Mouse (Mus musculus) lung, embryonic 14.5 days (tissue): ENCODE results near the gene Etv6. TPM values are rescaled to one million over a fixed set of nuclear protein-coding genes. Genes with fewer than 3 reads are reported as not detected.

ENCODE experiments used
- ATAC-seq: fragments of 200-750 bp; cut with Nextera tagmentation; 2 replicates; pipeline ENCODE4 v1.8.0; 2017; ENCODE audit warnings: mild to moderate bottlenecking, moderate TSS enrichment, moderate library complexity; ENCODE audit not compliant: insufficient read depth
- DNase-seq: peaks from one replicate; pipeline ENCODE4 v3.0.0-alpha.2; 2015
- H3K27ac ChIP-seq: fragments of 300-500 bp; sonication (generic); 2 replicates; pipeline ENCODE4 v1.5.1; 2014; ENCODE audit warnings: low read depth, mild to moderate bottlenecking, moderate library complexity
- H3K27me3 ChIP-seq: fragments of 300-500 bp; sonication (generic); 2 replicates; pipeline ENCODE4 v1.6.1; 2014; ENCODE audit warnings: low read length, control low read depth; ENCODE audit not compliant: insufficient read depth
- H3K36me3 ChIP-seq: fragments of 300-500 bp; sonication (generic); 2 replicates; pipeline ENCODE4 v1.6.1; 2014; ENCODE audit warnings: control low read depth; ENCODE audit not compliant: insufficient read depth
- H3K4me1 ChIP-seq: fragments of 300-500 bp; sonication (generic); 2 replicates; pipeline ENCODE4 v1.6.1; 2014; ENCODE audit warnings: antibody characterized with exemption, control low read depth; ENCODE audit not compliant: insufficient read depth
- H3K4me2 ChIP-seq: fragments of 300-500 bp; sonication (generic); 2 replicates; pipeline ENCODE4 v1.6.1; 2014; ENCODE audit warnings: mild to moderate bottlenecking
- H3K4me3 ChIP-seq: fragments of 300-500 bp; sonication (generic); 2 replicates; pipeline ENCODE4 v1.5.1; 2014; ENCODE audit warnings: low read depth, low read length
- H3K9ac ChIP-seq: fragments of 300-500 bp; sonication (generic); 2 replicates; pipeline ENCODE4 v1.6.1; 2014
- H3K9me3 ChIP-seq: fragments of 300-500 bp; sonication (generic); 2 replicates; pipeline ENCODE4 v1.6.1; 2016; ENCODE audit warnings: low read depth, low read length, control low read depth
- CTCF ChIP-seq: IDR thresholded peaks from 2 replicates; pipeline ENCODE4 v1.5.1; 2016; ENCODE audit warnings: antibody characterized with exemption, low read depth
- WGBS: fragments of 180-500 bp; shearing (Covaris S2); extraction: QIAGEN DNeasy Blood & Tissue Kit; methylation state at CpG from one replicate; pipeline ENCODE4 v1.1.7; 2014; 5-methylcytosine and 5-hydroxymethylcytosine counted together
- polyA plus RNA-seq: library from polyadenylated mRNA; unstranded; fragments of >200 nt; fragmentation: Nextera tagmentation; extraction: Ambion mirVana; gene quantifications from 2 replicates; pipeline ENCODE4 v1.2.1, GENCODE M21; 2014

The Etv6 gene
- polyA plus RNA-seq, 1 experiment from 2014 or later: 21.4 TPM

DNA sequence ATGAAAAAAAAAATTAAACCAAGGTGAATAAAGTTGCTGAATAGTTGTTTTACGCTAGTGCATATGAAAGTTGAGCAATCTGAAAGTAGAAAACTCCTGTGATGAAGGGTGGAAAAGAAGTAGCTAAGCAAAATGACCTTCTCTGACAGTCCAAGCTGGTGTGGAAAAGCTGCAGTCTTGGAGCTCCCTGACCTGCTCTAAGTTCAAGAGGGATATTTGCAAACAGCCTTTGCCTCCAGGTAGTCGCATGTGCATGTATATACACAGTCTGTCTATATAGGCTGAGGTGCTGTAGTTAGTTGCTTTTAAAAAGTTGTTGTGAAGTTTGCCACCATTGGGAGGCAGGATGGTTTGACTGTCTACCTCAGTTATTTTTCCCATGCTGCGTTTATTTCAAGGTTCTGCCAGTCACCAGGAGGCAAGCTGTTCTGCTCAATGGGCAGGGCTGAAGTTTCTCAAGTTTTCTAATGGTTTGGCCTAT is 1.5 kb downstream of the Etv6 start:
- Histone ChIP-seq H3K4me3 (peak overlapping the region; percentile 58), H3K27me3 (no peaks in the 10 kb centered on the region), H3K27ac (no peak overlapping the region), H3K4me2 (peak overlapping the region; percentile 79), H3K9ac (peak overlapping the region; percentile 97), H3K36me3 (no peaks in the 10 kb centered on the region), H3K9me3 (no peaks in the 10 kb centered on the region), H3K4me1 (peaks cover 37% of the 10 kb centered on the region)
- TF ChIP-seq CTCF: no peak
- ATAC-seq: no peak
- 5% methylated on average over 3 of the region's 3 CpGs for WGBS
- peak; percentile 30 for DNase-seq

DNA sequence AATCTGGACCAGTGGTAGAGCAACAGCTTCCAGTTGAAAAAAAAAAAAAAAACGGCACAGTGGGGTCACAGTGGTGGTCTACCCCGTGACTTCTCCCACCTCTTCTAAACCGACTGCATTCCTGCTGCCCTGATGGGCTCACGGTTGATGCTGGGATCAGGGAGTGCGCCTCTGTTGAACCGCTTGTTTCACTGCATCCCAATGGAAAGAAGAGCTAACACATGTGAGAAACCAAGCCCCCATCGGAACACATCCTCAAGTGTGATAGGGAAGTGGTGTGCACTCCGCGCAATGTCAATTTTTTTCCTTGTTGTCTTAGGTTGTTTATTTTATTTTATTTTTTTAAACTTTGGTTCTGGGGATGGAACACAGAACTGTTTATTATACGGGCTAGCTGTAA is 2.5 kb downstream of the Etv6 start:
- no peak overlapping the region for H3K27ac ChIP-seq
- no peaks in the 10 kb centered on the region for H3K36me3 ChIP-seq
- H3K4me1 ChIP-seq: peaks cover 34% of the 10 kb centered on the region
- TF ChIP-seq CTCF: peak; percentile 21
- WGBS: 20% methylated on average over 10 of the region's 10 CpGs
- peak overlapping the region; percentile 79 for H3K4me2 ChIP-seq
- DNase-seq: peak; percentile 45
- no peaks in the 10 kb centered on the region for H3K9me3 ChIP-seq
- H3K9ac ChIP-seq: peak overlapping the region; percentile 27; the same call in 1 of the 2 replicates
- no peak for ATAC-seq
- no peaks in the 10 kb centered on the region for H3K27me3 ChIP-seq
- H3K4me3 ChIP-seq: peak overlapping the region; percentile 58

DNA sequence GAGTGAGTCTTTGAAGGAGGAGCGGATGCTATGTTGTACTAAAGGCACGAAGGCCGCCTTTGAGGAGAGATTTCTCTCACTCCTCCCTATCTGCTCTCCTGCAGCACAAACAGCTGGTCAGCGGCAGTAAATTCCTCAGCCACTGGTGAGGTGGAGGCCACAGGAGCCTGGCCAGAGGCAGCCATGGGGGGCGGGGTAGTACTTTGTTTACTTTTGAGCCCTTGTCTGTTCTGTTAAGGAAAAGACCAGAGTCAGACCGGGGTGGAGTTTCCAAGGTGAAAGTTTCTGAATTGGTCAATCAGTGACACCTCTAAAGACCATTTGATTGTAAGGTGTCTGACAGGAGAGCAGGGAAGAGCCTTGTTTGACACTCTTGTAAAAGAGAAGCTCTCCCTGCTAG is 3.4 kb downstream of the Etv6 start:
- H3K9ac ChIP-seq: peak overlapping the region; percentile 24; the same call in 1 of the 2 replicates
- H3K4me1 ChIP-seq: peaks cover 35% of the 10 kb centered on the region
- no peak for ATAC-seq
- H3K27ac ChIP-seq: no peak overlapping the region
- TF ChIP-seq CTCF: no peak
- peak overlapping the region; percentile 79 for H3K4me2 ChIP-seq
- peak overlapping the region; percentile 58; the same call in 1 of the 2 replicates for H3K4me3 ChIP-seq
- H3K27me3 ChIP-seq: no peaks in the 10 kb centered on the region
- 13% methylated on average over 6 of the region's 6 CpGs for WGBS
- DNase-seq: peak; percentile 55
- H3K9me3 ChIP-seq: no peaks in the 10 kb centered on the region
- H3K36me3 ChIP-seq: no peaks in the 10 kb centered on the region

DNA sequence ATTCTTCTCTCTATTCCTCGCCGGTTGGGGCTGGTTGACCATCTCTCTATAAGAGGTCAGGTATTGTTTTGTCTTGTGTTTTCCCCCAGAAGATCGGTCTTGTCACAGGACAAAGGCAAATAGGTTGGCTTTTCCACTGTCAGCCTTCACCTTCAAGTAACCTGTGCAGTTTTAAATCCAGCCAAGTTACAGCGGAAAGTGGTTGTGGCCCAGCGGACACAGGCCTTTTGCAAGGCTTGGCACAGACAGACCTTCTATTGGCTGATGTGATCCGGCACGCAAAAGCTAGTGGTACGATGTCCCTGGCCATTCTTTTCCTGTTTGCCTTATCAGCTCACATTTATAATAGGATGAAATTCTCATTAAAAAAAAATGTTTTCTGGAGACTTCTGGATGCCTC is 3.9 kb downstream of the Etv6 start:
- TF ChIP-seq CTCF: no peak
- H3K27me3 ChIP-seq: no peaks in the 10 kb centered on the region
- ATAC-seq (no peak), DNase-seq (no peak)
- WGBS: 62% methylated on average over 8 of the region's 8 CpGs
- H3K9me3 ChIP-seq: no peaks in the 10 kb centered on the region
- H3K4me2 ChIP-seq: peak overlapping the region; percentile 79
- peaks cover 32% of the 10 kb centered on the region for H3K4me1 ChIP-seq
- H3K36me3 ChIP-seq: no peaks in the 10 kb centered on the region
- peak overlapping the region; percentile 24; the same call in 1 of the 2 replicates for H3K9ac ChIP-seq
- H3K4me3 ChIP-seq: no peak overlapping the region
- H3K27ac ChIP-seq: no peak overlapping the region

DNA sequence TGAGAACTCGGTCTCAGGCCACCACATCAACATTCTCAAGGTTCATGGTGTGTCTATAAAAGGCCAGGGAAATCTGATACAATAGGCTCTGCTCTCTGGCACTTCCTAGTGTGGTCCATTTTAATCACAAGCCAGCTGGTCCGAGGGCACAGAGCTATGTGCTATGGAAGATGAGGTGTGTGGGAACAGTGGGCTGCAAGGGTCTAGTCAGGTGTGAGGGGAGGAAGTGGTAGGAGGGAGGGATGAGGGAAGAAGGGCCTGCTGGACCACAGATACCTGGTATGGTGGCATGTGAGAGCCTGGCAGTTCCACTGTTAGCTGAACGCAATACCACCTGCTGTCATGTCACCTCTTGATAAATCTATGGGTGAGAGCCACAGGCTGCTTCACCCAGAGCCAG is 4.8 kb downstream of the Etv6 start:
- WGBS: 58% methylated on average over 3 of the region's 3 CpGs
- no peak overlapping the region for H3K4me3 ChIP-seq
- peaks cover 32% of the 10 kb centered on the region for H3K4me1 ChIP-seq
- no peak overlapping the region for H3K9ac ChIP-seq
- H3K9me3 ChIP-seq: no peaks in the 10 kb centered on the region
- H3K27me3 ChIP-seq: no peaks in the 10 kb centered on the region
- ATAC-seq (no peak), DNase-seq (no peak)
- H3K36me3 ChIP-seq: no peaks in the 10 kb centered on the region
- TF ChIP-seq CTCF: no peak
- H3K4me2 ChIP-seq: no peak overlapping the region
- H3K27ac ChIP-seq: no peak overlapping the region

DNA sequence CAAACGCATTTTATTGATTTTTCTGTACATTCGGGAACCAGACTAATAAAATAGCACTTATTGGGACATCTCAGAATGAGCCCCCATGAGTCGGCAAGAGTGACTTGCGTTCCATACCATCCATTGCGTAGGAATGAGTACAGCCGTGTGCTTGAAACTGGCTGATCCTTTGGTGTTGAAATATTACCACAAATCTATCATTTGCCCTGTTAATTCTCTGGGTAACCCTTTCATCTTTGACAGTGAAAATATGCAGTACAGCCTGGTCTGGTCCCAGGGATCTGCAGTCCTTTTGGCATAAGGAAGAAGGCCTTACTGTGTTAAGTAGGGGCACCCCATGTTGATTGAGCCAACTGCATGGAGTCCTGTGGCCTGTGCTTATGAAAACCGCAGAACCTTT is 5.8 kb downstream of the Etv6 start:
- no peak overlapping the region for H3K4me2 ChIP-seq
- no peak for ATAC-seq
- WGBS: 77% methylated on average over 7 of the region's 7 CpGs
- H3K9me3 ChIP-seq: no peaks in the 10 kb centered on the region
- no peak for DNase-seq
- no peak overlapping the region for H3K27ac ChIP-seq
- peaks cover under 1% of the 10 kb centered on the region; the same call in 1 of the 2 replicates for H3K36me3 ChIP-seq
- no peak for TF ChIP-seq CTCF
- H3K4me3 ChIP-seq: no peak overlapping the region
- peaks cover 35% of the 10 kb centered on the region for H3K4me1 ChIP-seq
- no peak overlapping the region for H3K9ac ChIP-seq
- H3K27me3 ChIP-seq: no peaks in the 10 kb centered on the region

DNA sequence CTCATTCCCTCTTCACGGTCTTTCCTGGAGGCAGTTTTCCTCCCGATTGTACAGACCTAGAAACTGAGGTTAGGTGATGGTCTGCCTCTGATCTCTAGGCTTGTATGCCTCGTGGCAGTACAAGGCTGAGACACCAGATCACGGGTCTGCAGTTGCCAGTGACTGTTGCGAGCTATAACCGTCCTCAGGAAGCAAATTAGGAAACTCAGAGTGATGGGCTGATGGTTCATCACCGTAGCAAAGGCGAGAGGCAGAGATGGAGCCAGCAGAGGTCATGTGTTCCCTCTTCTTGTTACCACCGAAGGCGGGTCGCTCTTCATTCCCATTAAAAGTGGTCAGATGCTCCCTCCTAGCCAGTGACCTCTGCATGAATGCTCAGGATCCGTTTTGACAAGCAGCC is 6.4 kb downstream of the Etv6 start:
- Histone ChIP-seq H3K4me3 (no peak overlapping the region), H3K9ac (no peak overlapping the region), H3K27me3 (no peaks in the 10 kb centered on the region), H3K4me2 (no peak overlapping the region), H3K4me1 (peaks cover 37% of the 10 kb centered on the region), H3K9me3 (no peaks in the 10 kb centered on the region), H3K36me3 (peaks cover 5% of the 10 kb centered on the region; the same call in 1 of the 2 replicates), H3K27ac (no peak overlapping the region)
- no peak for ATAC-seq
- no peak for TF ChIP-seq CTCF
- no peak for DNase-seq
- 34% methylated on average over 12 of the region's 12 CpGs for whole genome bisulfite sequencing

DNA sequence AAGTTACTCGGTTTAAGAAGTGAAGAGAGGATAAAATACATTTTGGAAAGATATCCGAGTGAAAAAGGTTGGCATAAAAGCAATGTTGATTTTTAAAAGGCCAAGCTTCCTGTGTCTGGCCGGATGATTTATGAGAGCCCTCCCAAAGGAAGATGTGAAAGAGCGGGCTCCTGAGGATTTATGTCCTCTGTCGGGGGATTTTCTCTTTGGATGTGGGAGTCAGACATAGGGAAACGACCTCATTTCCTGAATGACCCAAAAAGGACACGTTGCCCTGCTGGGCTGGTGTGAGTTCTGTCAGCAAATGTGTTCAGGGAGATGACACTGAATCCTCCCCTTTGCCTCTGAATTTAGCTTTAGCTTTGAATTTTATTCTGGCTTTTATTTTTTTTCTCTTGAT is 8.0 kb downstream of the Etv6 start:
- peaks cover 24% of the 10 kb centered on the region for H3K4me1 ChIP-seq
- H3K4me2 ChIP-seq: 0 out of 2 replicates have a peak overlapping the region, but pooled peaks have one; percentile 3
- DNase-seq: peak; percentile 73

More for the DNA sequence above, 8.0 kb downstream of the Etv6 start:
- Histone ChIP-seq H3K4me3 (no peak overlapping the region), H3K27ac (no peak overlapping the region), H3K9me3 (no peaks in the 10 kb centered on the region), H3K27me3 (no peaks in the 10 kb centered on the region), H3K36me3 (peaks cover 5% of the 10 kb centered on the region; the same call in 1 of the 2 replicates), H3K9ac (no peak overlapping the region)
- ATAC-seq: no peak
- 30% methylated on average over 7 of the region's 7 CpGs for WGBS
- no peak for TF ChIP-seq CTCF
